Mouse (Mus musculus): Measurements from ENCODE around the gene Nup107.
A peak's percentile ranks its signal among the peaks of the same experiment; 100 is the strongest.
"Not testable (repeated sequence)": the region's sequence is repeated elsewhere in the genome, so short reads cannot be mapped to it uniquely, and the experiment has no call there.

The Nup107 gene

GRCm38 (mm10) chr10:117750529-117751281 lies 41.8 kb downstream of the Nup107 start:
- no peak for DNase-seq (ENCODE audit: extremely low spot score)

- DNase-seq (ENCODE audit: extremely low spot score) = no peak
Measured at GRCm38 (mm10) chr10:117749787-117750343, 42.6 kb downstream of the Nup107 start.

- DNase-seq (ENCODE audit: extremely low spot score) = no peak
Measured at GRCm38 (mm10) chr10:117749050-117749686, 43.3 kb downstream of the Nup107 start.

- DNase-seq (ENCODE audit: extremely low spot score) = no peak
Measured at GRCm38 (mm10) chr10:117748276-117749049, 44.0 kb downstream of the Nup107 start.

GRCm38 (mm10) chr10:117747711-117748110 lies 44.8 kb downstream of the Nup107 start:
- no peak for DNase-seq (ENCODE audit: extremely low spot score)

GRCm38 (mm10) chr10:117746297-117746883 lies 46.1 kb downstream of the Nup107 start, which contains the start of gene Slc35e3:
Gene Slc35e3 (minus strand): TSS chr10:117746365.
- peak; percentile 95 for DNase-seq (ENCODE audit: extremely low spot score)

GRCm38 (mm10) chr10:117745570-117746296 lies 46.8 kb downstream of the Nup107 start:
- DNase-seq (ENCODE audit: extremely low spot score) = peak; percentile 37

GRCm38 (mm10) chr10:117743917-117744316 lies 48.6 kb downstream of the Nup107 start:
- no peak for DNase-seq (ENCODE audit: extremely low spot score)

GRCm38 (mm10) chr10:117743182-117743581 lies 49.3 kb downstream of the Nup107 start:
- DNase-seq (ENCODE audit: extremely low spot score) = no peak

- no peak for DNase-seq (ENCODE audit: extremely low spot score)
Measured at GRCm38 (mm10) chr10:117742618-117743017, 49.9 kb downstream of the Nup107 start.

- DNase-seq (ENCODE audit: extremely low spot score) = no peak
Measured at GRCm38 (mm10) chr10:117741698-117742475, 50.6 kb downstream of the Nup107 start.

GRCm38 (mm10) chr10:117740921-117741320 lies 51.6 kb downstream of the Nup107 start:
- no peak for DNase-seq (ENCODE audit: extremely low spot score)

- DNase-seq (ENCODE audit: extremely low spot score) = no peak
Measured at GRCm38 (mm10) chr10:117740171-117740570, 52.3 kb downstream of the Nup107 start.

GRCm38 (mm10) chr10:117739648-117739948 lies 52.9 kb downstream of the Nup107 start:
- no peak for DNase-seq (ENCODE audit: extremely low spot score)

- no peak for DNase-seq (ENCODE audit: extremely low spot score)
Measured at GRCm38 (mm10) chr10:117738928-117739647, 53.4 kb downstream of the Nup107 start.

- DNase-seq (ENCODE audit: extremely low spot score) = no peak
Measured at GRCm38 (mm10) chr10:117738140-117738921, 54.2 kb downstream of the Nup107 start.

- DNase-seq (ENCODE audit: extremely low spot score) = not testable (repeated sequence)
Measured at GRCm38 (mm10) chr10:117737498-117737897, 55.0 kb downstream of the Nup107 start.

- no peak for DNase-seq (ENCODE audit: extremely low spot score)
Measured at GRCm38 (mm10) chr10:117737075-117737474, 55.4 kb downstream of the Nup107 start.

- DNase-seq (ENCODE audit: extremely low spot score) = no peak
Measured at GRCm38 (mm10) chr10:117736573-117736972, 55.9 kb downstream of the Nup107 start.
